Mouse (Mus musculus) spleen, adult 12 weeks (tissue): ENCODE data around the gene Sema6d.
"Not testable (repeated sequence)": the region's sequence is repeated elsewhere in the genome, so short reads cannot be mapped to it uniquely, and the experiment has no call there.

ENCODE experiments used
- DNase-seq: peaks from one replicate; pipeline ENCODE4 v3.0.0; 2022; ENCODE audit warnings: low spot score

Gene Sema6d

DNA sequence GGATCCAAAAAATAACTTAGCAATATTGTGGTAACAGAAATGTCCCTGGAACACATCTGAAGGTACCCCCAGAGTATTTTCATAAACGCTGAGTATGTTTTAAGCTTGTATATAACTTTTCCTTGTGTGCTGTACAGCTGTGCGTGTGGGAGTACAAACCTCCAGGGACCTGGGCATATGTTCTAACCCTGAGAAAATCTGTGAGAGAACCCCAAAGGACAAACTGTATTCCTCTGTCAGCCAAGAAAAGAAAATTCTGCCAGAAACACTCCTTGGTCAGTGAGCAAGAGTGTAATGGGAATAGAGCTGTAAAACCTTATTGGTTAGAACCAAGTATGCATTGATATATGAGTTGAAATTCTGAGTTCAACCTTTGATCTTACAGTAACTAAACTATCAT is 203.8 kb downstream of the Sema6d start:
- DNase-seq: no peak

- no peak for DNase-seq
Measured at GRCm38 (mm10) chr2:124298351-124298750, 208.6 kb downstream of the Sema6d start.

DNA sequence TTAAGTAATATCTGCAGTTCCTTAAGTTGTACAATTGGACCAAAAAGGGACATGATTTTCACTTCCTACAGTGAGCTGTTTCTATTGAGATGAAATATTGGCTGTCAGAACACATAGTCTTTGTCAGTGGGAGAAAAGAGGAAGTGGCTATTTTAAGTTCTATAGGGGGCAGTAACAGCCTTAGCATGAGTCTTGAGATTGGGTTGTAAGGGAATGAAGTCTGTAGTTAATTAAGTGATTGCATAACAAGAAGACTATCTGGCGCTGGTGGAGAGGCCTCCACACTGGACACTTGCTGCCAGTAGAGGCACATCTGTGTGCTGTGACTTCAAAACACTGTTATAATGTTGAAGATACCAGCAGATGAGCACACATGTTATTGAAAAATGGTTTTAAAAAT is 209.1 kb downstream of the Sema6d start:
- DNase-seq: no peak

GRCm38 (mm10) chr2:124308605-124309004 is 218.8 kb downstream of the Sema6d start:
- DNase-seq: no peak

DNA sequence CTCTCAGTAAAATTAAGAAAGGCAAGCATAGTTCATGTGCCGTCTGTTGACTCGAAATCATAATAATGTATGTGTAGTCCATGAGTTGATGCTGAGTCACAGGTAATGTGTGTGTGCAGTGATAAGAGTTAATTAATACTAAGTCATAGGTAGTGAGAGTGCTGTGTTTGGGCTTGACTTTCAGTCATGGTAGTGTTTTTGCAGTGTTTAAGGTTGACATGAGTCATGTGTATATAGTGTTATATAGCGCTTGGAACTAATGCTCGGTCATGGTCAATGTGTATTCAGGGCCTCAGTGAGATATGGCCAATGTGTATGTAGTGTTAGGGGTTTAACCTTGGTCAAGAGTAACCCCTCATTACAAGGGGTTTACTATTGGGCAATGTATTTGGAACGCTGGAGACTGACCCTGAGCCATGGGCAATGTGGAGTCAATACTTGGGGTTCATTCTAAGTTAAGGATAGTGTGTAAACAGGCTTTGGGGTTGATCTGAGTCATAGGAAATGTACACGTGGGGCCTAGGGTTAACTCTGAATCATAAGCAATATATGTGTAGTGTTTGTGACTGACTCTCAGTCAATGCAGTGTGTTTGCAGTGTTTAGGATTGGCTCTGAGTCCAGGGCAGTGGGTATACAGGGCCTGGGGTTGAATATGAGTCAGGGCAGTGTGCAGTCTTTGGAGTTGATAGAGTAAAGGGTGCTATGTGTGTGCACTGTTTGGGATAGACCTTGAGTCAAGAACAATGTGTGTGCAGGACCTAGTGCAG is 219.8 kb downstream of the Sema6d start:
- no peak for DNase-seq

GRCm38 (mm10) chr2:124322528-124323215 is 232.9 kb downstream of the Sema6d start:
- DNase-seq: no peak

DNA sequence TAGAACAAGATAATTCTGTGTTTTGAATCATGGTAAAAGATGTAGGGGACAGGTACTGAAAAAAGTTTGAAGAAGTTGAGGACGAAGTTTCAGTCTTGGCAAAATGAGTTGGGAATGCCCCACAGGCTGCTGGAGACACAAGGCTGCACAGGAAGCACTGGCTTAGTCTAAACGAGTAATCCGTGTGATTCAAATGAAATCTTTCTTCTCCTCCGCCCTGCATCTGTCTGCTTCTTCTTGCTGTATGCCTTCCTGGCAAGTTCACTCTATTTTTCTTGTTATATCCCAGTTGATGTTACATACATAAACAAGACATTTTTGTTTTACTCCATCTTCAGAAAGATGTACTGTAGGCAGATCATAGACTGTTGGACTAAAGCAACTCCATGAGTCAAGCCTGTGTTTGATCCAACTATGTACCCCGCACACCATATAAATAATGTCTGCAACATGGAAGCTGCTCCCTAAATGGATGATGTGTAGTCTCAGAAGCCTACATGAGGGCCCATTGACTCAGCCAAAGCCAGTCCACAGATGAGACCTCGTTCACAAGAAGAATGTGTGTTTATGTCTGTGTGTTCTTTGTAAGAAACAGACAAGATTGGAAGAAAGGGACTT is 234.4 kb downstream of the Sema6d start:
- no peak for DNase-seq

GRCm38 (mm10) chr2:124329473-124330130 is 239.8 kb downstream of the Sema6d start:
- DNase-seq: no peak

DNA sequence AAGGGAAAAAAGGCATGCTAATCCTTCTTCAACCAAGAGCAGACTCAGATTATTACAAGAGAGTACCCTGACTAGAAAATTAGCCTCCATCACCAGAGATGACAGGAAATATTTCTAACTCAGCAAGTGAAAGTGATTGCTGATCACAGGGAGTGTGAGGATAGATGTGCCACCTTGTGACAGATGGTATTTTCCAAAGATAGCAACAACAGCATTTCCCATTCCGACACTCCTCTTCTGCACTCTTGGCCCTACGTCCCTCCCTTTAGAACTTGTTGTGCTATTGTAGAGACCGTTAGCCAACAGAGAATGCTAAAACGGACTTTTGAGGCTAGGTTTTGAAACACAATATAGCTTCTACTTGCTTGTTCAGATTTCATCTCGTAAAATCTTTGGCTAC is 243.1 kb downstream of the Sema6d start:
- no peak for DNase-seq

DNA sequence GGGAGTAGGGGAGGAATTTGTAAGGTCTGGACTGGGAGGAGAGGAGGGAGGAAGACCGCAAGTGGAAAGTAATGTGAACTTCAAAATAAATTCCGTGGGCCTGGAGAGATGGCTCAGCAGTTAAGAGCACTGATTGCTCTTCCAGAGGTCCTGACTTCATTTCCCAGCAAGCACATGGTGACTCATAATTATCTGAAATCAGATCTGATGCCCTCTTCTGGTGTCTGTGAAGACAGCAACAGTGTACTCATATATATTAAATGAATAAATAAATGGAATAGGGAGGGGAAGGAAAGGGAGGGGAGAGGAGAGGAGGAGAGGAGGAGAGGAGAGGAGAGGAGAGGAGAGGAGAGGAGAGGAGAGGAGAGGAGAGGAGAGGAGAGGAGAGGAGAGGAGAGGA is 244.9 kb downstream of the Sema6d start:
- not testable (repeated sequence) for DNase-seq

DNA sequence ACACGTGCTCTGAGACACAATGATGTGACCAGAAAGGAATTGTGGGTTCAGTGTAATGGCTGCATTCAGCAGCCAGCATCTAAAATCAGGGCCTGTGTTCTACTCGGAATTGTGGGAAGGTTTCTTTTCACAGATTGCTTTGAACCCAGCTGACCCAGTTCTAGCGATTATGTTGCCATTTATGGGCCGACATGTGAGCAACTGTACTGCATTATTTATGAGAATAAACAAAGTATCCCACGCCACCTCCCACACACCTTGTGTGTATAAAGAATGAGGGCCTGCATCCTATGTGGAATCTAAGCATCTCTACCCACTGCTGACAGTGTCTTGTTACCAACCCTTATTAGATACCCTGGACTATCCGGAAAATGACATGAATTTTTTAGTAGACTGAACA is 248.5 kb downstream of the Sema6d start:
- DNase-seq: no peak

DNA sequence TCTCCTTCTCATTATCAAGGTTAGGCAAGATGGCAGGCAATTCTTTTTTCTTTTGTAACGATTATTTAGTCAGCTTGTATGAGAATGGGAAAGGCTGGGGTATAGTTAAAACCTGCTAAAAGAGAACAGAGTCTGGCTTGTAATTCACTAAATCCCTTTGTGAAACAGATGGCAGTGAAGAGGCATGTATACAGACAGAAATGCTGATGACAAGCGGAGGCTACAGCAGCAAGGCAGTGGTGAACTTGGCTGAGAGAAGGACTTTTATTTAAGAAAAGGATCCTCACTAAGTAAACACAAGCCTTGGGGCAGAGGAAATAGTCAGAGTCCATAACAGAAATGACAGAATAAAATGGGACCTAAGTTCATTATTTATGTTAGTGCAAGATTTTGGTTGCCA is 264.4 kb downstream of the Sema6d start:
- no peak for DNase-seq

DNA sequence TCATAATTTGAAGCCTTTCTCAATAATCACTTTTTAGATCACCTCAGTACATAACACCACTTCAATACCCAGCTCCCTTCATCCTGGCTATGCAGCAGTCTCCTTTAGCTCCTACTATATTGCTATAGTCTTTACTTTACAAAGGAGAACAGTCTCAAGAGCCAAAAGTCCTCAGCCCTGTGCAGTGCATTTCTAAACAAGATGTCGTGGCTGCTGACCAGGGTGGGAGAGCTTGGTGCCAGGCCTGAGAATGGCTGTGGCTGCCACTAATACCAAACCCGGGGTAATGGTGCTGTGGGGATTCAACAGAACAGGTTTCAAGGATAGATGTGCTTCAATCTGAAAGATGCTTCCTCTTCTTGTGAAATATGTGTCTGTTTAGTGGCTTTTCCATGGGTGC is 264.9 kb downstream of the Sema6d start:
- no peak for DNase-seq

DNA sequence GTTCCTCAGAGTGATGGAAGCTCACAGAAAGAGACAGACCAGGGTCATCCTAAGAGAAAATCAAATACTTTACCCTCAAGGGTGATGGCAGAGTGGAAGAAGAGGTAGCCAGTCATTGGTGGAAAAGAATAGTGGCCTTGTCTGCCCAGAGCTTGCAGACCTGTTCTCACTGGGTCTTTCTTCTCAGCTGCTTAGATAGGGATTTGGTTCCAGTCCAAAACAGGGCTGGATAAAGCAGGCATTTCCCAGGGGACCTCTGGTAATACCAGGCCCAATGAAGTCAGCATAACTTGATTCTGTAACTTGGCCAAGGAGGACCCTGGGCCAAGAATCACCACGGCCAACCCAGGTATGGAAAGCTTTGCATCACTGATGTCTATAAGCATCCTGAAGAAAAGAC is 279.5 kb downstream of the Sema6d start:
- no peak for DNase-seq

GRCm38 (mm10) chr2:124369991-124370390 is 280.2 kb downstream of the Sema6d start:
- no peak for DNase-seq

- no peak for DNase-seq
Measured at GRCm38 (mm10) chr2:124371363-124371762, 281.6 kb downstream of the Sema6d start.

DNA sequence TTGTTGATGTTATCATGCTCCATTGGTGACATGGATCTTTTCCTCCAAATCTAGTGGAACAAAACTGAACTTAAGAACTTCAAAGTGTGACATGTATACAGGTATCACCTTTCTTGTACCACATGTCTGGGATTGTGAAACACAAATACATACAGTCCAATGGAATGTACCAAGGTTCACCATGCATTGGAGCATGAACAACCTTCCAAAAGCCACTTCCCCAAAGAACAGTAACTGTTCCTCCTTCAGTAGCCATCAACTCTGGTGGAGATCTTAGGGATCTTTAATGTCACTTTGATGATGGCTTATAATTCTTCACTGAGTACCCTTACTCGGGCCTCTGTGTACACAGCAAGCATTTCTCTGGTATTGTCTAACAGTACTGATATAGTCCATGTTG is 295.3 kb downstream of the Sema6d start:
- no peak for DNase-seq

DNA sequence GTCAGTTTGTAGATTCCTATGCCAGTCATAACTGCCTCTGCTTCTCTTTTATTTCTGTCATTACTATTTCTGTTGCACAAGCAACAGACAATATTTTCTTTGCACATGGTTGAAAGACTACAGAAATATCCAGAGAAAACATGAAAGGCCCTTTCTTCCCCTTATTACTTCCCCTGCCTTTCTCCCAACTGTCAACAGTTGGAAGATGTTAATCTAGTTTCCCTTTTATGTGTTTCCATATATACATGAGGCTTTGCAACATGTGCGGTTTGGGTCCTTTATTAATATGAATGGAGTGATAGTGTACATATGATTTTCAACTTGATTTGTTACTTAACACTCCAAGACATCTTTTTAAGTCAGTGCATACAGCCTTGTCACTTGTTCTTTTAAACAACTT is 296.0 kb downstream of the Sema6d start:
- no peak for DNase-seq

GRCm38 (mm10) chr2:124388269-124388668 is 298.5 kb downstream of the Sema6d start:
- no peak for DNase-seq

GRCm38 (mm10) chr2:124396733-124397132 is 307.0 kb downstream of the Sema6d start:
- no peak for DNase-seq

DNA sequence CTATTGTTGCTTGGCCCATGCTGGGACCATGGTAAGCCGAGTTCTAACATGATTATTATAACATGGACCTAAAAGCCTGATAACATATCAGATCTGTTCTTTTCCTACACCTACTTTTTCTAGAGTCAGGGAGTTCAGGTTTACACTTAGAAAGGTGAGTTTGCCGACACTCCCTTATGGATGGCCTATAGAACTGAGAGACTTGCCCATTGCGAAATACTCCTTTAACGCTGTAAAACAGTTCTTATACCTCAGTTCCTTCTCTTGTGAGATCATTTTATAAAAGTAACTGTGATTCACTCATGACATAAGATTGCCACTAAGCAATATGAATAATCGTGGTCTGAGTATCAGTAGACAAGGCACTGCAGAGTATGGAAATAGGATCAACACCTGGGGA is 307.5 kb downstream of the Sema6d start:
- no peak for DNase-seq

GRCm38 (mm10) chr2:124399611-124400010 is 309.8 kb downstream of the Sema6d start:
- no peak for DNase-seq
